Mouse (Mus musculus): ENCODE results near the gene Pex5.

DNA sequence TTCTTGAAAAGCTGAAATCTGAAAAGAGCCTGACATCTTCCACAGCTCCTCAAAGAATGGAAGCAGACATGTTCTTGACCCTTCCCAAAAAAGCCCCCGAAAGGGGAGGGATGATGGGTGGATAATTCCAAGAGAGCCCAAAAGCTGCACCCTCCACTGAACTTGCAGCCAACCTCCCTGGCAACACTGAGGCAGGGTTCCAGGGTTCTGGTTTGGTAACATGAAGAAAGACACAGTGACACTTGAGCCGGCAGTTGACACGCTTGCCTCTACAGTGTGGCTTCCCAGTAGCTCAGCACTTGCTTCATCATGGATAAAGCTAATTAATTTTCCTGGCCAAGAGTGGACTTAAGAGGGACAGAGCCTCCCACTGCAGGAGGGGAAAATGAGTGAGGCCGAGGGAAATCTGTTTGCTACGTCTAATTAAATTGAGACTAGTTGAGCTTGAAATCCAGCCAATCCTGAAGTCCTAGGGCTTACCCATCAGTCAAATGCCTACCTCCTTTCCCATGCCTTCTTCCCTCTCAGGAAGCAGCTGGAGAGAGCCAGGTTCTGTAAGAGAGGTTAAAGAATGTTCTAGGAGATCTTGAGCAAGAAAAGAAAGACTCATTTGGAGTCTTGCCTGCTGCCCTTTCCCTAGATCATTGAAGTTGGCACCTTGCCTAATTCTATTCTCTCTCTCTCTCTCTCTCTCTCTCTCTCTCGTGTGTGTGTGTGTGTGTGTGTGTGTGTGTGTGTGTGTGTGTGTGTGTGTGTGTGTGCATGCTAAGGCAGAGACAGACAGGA is 13.1 kb upstream of the Pex5 start:
- TF ChIP-seq POLR2A (IDR thresholded peaks at IDR 0.05; ENCODE audit: extremely low read depth, insufficient read depth, low read length) (no peak), CTCF (IDR thresholded peaks at IDR 0.05; ENCODE audit: extremely low read depth, insufficient read depth, low read length) (no peak)

Data from cortical plate, adult 2 months (tissue).